Mouse (Mus musculus): ENCODE measurements around the gene Vmn1r60. TPM values are rescaled to one million over a fixed set of nuclear protein-coding genes. Genes with fewer than 3 reads are reported as not detected.
"Not testable (repeated sequence)": the region's sequence is repeated elsewhere in the genome, so short reads cannot be mapped to it uniquely, and the experiment has no call there.

Vmn1r60 gene
- polyA plus RNA-seq (2017; shearing (Covaris generic)): under 1 TPM in 1 of 2 experiments, not detected in 1; 0.07 TPM

DNA sequence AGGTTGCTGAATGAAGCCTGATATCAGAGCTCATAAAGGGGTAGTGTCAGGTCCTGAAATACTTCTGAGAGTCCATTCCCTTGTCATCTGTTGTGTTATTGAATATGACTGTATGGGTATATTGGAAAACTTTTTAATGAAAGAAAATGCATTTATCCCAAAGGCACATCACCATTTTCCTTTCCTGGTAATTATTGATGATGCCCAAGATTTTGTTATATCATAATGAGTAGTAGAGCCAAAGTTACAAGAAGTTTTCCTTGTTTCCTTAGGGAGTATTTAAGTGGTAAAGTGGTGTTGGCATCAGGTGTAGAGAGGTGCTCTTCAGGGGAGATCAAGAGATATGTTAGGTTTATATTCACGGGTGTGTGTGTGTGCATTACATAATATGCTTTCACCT, at the start of gene Vmn1r60:
Gene Vmn1r60, minus strand, starts transcription at position 101 of the 400 bp plus-strand sequence.
- not testable (repeated sequence) for ATAC-seq

DNA sequence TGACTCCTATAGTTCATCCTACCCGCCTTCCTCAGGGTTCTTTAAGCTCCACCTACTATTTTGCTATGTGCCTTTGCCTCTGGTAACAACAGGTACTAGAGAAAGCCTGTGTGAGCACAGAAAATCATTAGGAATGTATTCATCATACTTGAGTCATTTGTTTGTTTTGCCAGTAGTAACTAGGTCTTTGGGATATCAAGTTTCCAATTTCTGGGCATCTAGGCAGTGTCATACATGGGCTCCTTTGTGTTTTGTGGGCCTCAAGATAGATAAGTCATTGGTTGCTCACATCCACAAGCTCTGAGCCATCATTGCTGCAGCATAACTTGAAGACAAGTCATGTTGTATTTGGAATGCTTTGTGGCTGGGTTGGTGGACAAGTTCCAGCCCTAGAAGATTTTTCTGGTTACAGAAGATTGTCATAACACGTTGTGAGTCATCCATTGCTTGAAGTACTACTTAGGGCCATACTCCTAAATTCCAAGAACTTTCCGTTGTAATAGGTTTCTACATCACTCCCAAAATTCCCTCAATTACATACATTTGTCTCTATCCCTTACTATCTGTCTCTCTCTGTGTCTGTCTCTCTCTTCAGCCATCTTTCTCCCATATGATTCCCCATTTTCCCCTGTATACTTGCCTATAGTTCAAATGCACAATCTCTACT, 6.2 kb downstream of the Vmn1r60 start:
- ATAC-seq: not testable (repeated sequence)

DNA sequence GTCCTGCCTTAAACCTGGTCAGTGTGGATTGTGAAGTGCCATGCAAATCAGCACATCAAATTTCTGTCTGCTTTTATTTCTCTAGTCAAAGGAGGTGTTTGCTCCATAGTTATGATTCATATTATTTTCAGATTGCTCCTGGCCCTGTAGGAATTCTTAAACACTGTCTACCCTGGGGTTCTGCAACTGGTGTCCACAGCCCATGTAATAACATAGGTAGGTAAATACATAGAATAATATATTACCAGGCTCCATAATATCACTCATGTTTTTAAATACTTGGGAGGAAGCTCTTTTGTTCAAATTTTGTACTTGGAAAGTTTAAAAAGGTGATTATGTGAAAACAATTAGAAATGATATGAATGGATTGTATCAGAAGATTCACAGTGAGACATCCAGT, 53.3 kb downstream of the Vmn1r60 start, which contains the start of gene Vmn2r28:
Gene Vmn2r28, minus strand, starts transcription at position 101 of the 400 bp plus-strand sequence.
- ATAC-seq: not testable (repeated sequence)

Other genes with a start within 250 kb of the Vmn1r60 start
- not detected for gene Gm5065, start 196.8 kb downstream of the Vmn1r60 start, polyA plus RNA-seq (2017; shearing (Covaris generic))
- not detected for gene Nlrp2, start 196.3 kb downstream of the Vmn1r60 start, polyA plus RNA-seq (2017; shearing (Covaris generic))
- under 1 TPM in 1 of 2 experiments, not detected in 1; 0.11 TPM for gene Vmn1r58, start 133.9 kb downstream of the Vmn1r60 start, polyA plus RNA-seq (2017; shearing (Covaris generic))
- under 1 TPM in 1 of 2 experiments, not detected in 1; 0.42 TPM for gene Vmn1r59, start 90.5 kb downstream of the Vmn1r60 start, polyA plus RNA-seq (2017; shearing (Covaris generic))
- not detected for gene Vmn2r28, start 53.4 kb downstream of the Vmn1r60 start, polyA plus RNA-seq (2017; shearing (Covaris generic))
- gene Vmn1r61, start 66.0 kb upstream of the Vmn1r60 start, polyA plus RNA-seq (2017; shearing (Covaris generic)): under 1 TPM in 1 of 2 experiments, not detected in 1; 0.15 TPM
- not detected for gene Vmn1r62, start 126.3 kb upstream of the Vmn1r60 start, polyA plus RNA-seq (2017; shearing (Covaris generic))